Mouse (Mus musculus): Measurements from ENCODE around the gene Fbxo21.

Fbxo21 gene

GRCm38 (mm10) chr5:117976657-117977500 is at the start of gene Fbxo21:
Fbxo21 (plus strand) TSS chr5:117976730.
- peak; percentile 99 for DNase-seq (ENCODE audit: low spot score)

- no peak for DNase-seq (ENCODE audit: low spot score)
Observed at GRCm38 (mm10) chr5:117928553-117928952, 48.0 kb upstream of the Fbxo21 start.

GRCm38 (mm10) chr5:117932222-117932621 is 44.3 kb upstream of the Fbxo21 start:
- no peak for DNase-seq (ENCODE audit: low spot score)

DNA sequence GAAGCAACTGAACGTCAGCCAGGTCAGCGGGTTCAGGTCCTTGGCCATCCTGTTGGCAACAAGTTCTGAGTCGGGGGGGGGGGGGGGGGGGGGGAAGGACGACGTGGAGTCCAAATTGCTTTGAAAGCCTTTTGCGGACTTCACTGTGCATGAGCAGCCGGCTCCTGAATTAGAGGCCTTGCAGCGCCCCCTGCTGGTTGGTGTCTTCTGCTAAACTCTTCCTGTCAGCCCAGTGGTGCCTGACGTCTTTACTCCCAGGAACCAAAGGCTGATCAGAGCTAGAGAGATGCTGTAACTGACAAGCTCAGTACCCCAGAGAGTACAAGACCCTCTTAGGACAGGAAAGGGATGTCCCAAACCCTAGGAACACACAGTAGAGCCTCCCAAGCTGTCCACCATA is 43.7 kb upstream of the Fbxo21 start:
- peak; percentile 97 for DNase-seq (ENCODE audit: low spot score)

GRCm38 (mm10) chr5:117936346-117936745 is 40.2 kb upstream of the Fbxo21 start:
- no peak for DNase-seq (ENCODE audit: low spot score)

DNA sequence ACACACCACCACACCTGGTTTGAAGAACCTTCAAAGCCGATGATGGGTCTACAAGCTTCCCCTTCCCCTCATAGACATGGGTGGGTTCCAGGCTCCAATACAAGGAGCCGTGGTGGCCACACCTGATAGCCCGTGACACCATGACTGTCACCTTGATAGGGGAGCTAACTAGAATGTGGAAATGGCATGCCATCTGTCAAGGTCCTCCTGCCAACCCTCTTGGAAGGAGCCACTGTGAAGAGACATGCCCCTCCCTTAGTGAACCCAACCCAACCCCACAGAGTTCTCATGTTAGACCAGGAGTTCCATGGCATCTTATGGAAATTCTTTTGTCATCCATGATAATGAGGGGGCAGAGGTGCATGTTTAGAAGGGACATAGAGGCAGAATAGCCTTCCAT is 39.3 kb upstream of the Fbxo21 start:
- DNase-seq (ENCODE audit: low spot score) = no peak

- DNase-seq (ENCODE audit: low spot score) = peak; percentile 84
Observed at GRCm38 (mm10) chr5:117938182-117938581, 38.3 kb upstream of the Fbxo21 start.

GRCm38 (mm10) chr5:117939402-117939801 is 37.1 kb upstream of the Fbxo21 start:
- no peak for DNase-seq (ENCODE audit: low spot score)

GRCm38 (mm10) chr5:117941552-117941951 is 35.0 kb upstream of the Fbxo21 start:
- no peak for DNase-seq (ENCODE audit: low spot score)

GRCm38 (mm10) chr5:117946605-117947004 is 29.9 kb upstream of the Fbxo21 start:
- DNase-seq (ENCODE audit: low spot score) = peak; percentile 64

GRCm38 (mm10) chr5:117949393-117949792 is 27.1 kb upstream of the Fbxo21 start:
- no peak for DNase-seq (ENCODE audit: low spot score)

GRCm38 (mm10) chr5:117953893-117954292 is 22.6 kb upstream of the Fbxo21 start:
- DNase-seq (ENCODE audit: low spot score) = no peak

DNA sequence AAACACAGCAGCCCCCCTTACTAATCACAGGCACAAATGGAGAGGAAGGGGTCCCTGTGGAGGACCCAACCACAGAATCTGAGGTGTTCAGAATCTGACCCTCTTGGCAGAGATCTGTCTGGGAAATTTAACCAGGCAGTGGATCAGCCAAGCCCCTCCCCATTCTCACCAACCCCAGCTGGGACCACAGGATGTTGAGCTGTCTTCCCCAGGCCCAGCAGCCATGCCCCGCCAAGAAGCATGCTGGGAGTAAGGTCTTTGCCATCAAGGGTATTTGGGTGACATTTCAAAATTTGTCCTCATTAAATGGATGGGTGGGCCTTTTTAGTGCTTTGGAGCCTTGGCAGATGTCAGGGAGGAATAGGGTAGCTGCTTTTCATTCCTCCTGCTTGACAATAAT is 22.1 kb upstream of the Fbxo21 start:
- DNase-seq (ENCODE audit: low spot score) = no peak

- DNase-seq (ENCODE audit: low spot score) = no peak
Observed at GRCm38 (mm10) chr5:117955675-117956420, 20.7 kb upstream of the Fbxo21 start.

- peak; percentile 79 for DNase-seq (ENCODE audit: low spot score)
Observed at GRCm38 (mm10) chr5:117964750-117965149, 11.8 kb upstream of the Fbxo21 start.

DNA sequence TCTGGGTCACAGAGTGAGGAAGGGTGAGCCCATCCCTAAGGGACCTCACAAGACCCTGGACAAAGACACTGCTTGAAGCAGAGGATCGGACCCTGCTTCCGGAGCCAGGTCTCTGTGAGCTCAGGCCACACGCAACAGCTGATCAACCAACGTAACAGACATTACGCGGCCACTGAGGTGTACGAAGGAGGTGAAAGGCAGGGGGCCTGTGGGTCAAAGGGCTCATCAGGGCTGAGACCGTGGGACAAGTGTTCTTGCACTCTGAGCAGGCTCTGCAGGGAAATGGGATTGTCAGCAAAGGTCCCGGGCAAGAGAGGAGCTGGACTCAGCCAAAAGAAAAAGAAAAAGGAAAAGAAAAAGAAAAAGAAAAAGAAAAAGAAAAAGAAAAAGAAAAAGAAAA is 9.6 kb upstream of the Fbxo21 start:
- no peak for DNase-seq (ENCODE audit: low spot score)

GRCm38 (mm10) chr5:117967659-117968069 is 8.9 kb upstream of the Fbxo21 start:
- no peak for DNase-seq (ENCODE audit: low spot score)

DNA sequence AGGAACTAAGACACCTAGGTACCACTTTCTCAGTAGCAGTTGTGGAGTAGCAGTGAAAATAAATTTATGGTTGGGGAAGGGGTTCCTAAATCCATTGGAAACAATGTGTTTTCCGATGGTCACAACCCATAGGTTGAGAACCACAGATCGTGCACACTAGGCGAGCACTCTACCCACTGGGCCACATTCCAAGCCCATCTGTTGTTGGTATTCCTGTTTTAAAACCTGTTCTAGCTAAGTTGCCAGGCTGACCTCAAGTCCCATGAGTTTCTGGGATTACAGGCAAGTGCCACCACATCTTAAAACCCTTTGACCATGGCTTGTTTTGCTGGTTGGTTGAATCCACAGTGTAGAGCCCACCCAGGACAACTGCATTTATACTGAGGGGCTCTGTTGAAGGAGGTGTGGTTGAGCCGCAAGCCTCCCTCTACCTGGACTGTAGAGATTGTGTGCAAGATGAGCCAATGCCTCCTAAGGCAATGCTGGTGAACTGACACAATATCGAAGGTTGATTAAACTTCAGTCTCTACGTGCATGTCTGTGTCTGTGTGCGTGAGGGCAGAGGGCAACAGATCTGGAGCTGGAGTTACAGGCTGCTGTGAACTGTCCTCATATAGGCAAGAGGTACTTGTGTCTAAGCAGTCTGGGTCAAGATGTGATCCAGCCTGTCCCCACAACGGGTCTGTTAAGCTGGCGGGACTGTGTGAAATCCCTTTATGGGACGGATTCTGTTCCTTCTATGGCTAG is 6.7 kb upstream of the Fbxo21 start:
- no peak for DNase-seq (ENCODE audit: low spot score)

DNA sequence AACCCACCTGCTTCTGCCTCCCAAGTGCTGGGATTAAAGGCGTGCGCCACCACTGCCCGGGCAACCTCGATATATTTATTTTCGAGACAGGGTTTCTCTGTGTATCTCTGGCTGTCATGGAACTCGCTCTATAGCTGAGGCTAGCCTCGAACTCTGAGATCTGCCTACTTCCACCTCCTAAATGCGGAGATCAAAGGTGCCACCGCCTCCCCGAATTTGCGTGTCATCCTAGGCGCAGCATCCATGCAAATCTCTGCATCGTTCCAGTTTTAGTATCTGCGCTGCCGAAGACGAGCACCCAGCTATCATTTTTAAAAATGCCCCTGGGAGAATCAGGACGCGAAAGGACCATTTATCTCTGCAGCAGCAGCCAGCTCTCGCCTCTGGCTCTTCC is 270 bp upstream of the Fbxo21 start:
- no peak for DNase-seq (ENCODE audit: low spot score)

GRCm38 (mm10) chr5:117977501-117978158 is 1.1 kb downstream of the Fbxo21 start:
- peak; percentile 60 for DNase-seq (ENCODE audit: low spot score)

DNA sequence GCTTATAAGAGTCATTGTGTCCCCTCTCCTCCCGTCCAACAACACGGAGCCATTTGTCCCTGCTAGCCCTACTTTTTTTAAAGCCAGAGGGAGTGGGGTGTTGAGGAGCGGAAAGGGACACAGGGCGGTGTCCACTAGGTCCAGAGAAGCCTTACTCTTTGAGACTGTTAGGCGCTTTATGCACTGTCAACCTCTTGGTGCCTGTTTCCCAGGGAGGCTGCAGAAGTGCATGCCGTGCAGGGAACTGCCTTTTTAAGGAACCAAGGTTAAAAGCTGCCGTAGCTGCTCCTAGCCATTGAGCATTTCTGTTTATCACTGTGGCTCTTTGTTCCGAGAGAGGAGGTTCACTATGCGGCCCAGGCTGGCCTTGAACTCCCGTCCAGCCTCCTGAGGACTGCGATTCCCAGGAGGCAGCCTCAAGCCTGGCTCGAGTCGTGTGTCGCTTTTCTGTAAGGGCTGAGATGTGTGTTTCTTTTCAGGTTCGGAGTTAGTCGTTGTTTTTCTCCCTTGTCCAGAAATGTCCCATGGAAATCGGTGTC is 1.7 kb downstream of the Fbxo21 start:
- DNase-seq (ENCODE audit: low spot score) = no peak

GRCm38 (mm10) chr5:117979082-117979481 is 2.6 kb downstream of the Fbxo21 start:
- DNase-seq (ENCODE audit: low spot score) = no peak

All from testis, postnatal 10 days (tissue).